Mouse (Mus musculus): ENCODE measurements around the gene Vmn2r5.
"Not testable (repeated sequence)": the region's sequence is repeated elsewhere in the genome, so short reads cannot be mapped to it uniquely, and the experiment has no call there.

Vmn2r5 gene

GRCm38 (mm10) chr3:64509742-64510141, at the start of gene Vmn2r5:
Gene Vmn2r5, minus strand, starts transcription at chr3:64509842.
- not testable (repeated sequence) for DNase-seq (ENCODE audit: low spot score)

GRCm38 (mm10) chr3:64523585-64523984, 13.9 kb upstream of the Vmn2r5 start:
- DNase-seq (ENCODE audit: low spot score): not testable (repeated sequence)

Measured in urinary bladder, postnatal 25 days (tissue).